Mouse (Mus musculus): ENCODE measurements around the gene Gm13090.

DNA sequence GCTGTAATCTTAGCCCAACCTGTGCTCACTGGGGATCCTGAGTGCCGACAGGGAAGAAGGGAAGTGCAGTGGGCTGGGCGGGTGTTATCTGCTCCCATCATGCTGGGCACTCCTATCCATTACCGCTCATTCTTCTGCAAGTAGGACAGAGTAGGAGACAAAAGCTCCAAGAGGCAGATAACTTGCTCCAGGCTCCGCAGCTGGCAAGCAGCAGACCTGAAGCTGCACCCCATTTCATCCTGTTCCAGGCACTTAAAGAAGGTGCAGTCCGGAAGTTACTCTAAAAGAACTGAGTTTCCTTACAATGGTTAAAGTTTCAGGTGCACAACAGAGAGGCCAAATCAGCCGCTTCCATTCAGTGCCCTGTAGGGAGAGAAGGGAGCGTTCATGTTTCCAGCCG is 21.9 kb downstream of the Gm13090 start:
- no peak for TF ChIP-seq EP300 (IDR thresholded peaks at IDR 0.05; ENCODE audit: insufficient read depth, low read depth, low read length)
- TF ChIP-seq CTCF (IDR thresholded peaks at IDR 0.05) = no peak
- no peak for TF ChIP-seq POLR2A (IDR thresholded peaks at IDR 0.05; ENCODE audit: insufficient read depth, low read depth, low read length)
